Mouse (Mus musculus) limb, embryonic 14.5 days (tissue): ENCODE results near the gene Sema3g. TPM values are rescaled to one million over a fixed set of nuclear protein-coding genes. Genes with fewer than 3 reads are reported as not detected.

Experiments
- ATAC-seq: fragments of 200-750 bp; cut with Nextera tagmentation; 2 replicates; pipeline ENCODE4 v1.8.0; 2017; ENCODE audit warnings: low read depth, moderate number of reproducible peaks, moderate TSS enrichment; ENCODE audit not compliant: low FRiP score
- DNase-seq: peaks from one replicate; pipeline ENCODE4 v3.0.0-alpha.2; 2015; ENCODE audit warnings: low spot score
- H3K27ac ChIP-seq: fragments of 300-500 bp; sonication (generic); replicated peaks from 2 replicates; pipeline ENCODE4 v1.5.1; 2014; ENCODE audit warnings: low read depth, mild to moderate bottlenecking, low read length, moderate library complexity, mixed read lengths
- H3K27me3 ChIP-seq: fragments of 300-500 bp; sonication (generic); 2 replicates; pipeline ENCODE4 v1.6.1; 2014; ENCODE audit warnings: low read length, mixed read lengths; ENCODE audit not compliant: control insufficient read depth, insufficient read depth
- H3K36me3 ChIP-seq: fragments of 300-500 bp; sonication (generic); 2 replicates; pipeline ENCODE4 v1.6.1; 2014; ENCODE audit warnings: mild to moderate bottlenecking, low read length, moderate library complexity, mixed read lengths; ENCODE audit not compliant: control insufficient read depth, insufficient read depth
- H3K4me1 ChIP-seq: fragments of 300-500 bp; sonication (generic); 2 replicates; pipeline ENCODE4 v1.6.1; 2014; ENCODE audit warnings: antibody characterized with exemption, low read length, mixed read lengths; ENCODE audit not compliant: control insufficient read depth, insufficient read depth
- H3K4me2 ChIP-seq: fragments of 300-500 bp; sonication (generic); replicated peaks from 2 replicates; pipeline ENCODE4 v1.6.1; 2014; ENCODE audit warnings: low read depth, mild to moderate bottlenecking, low read length, moderate library complexity; ENCODE audit not compliant: severe bottlenecking
- H3K4me3 ChIP-seq: fragments of 300-500 bp; sonication (generic); replicated peaks from 2 replicates; pipeline ENCODE4 v1.5.1; 2014; ENCODE audit warnings: low read length
- H3K9ac ChIP-seq: fragments of 300-500 bp; sonication (generic); 2 replicates; pipeline ENCODE4 v1.6.1; 2014; ENCODE audit warnings: mild to moderate bottlenecking, low read depth, low read length, moderate library complexity; ENCODE audit not compliant: severe bottlenecking
- H3K9me3 ChIP-seq: fragments of 300-500 bp; sonication (generic); 2 replicates; pipeline ENCODE4 v1.6.1; 2016; ENCODE audit warnings: low read length; ENCODE audit not compliant: control insufficient read depth
- POLR2A ChIP-seq: fragments of 200-500 bp; IDR thresholded peaks from 2 replicates; pipeline ENCODE4 v1.8.0; 2012; ENCODE audit warnings: inconsistent platforms, mild to moderate bottlenecking, moderate library complexity, borderline replicate concordance; ENCODE audit not compliant: insufficient read depth, insufficient read length; ENCODE audit errors: extremely low read depth
- WGBS: fragments of 180-500 bp; shearing (Covaris S2); extraction: QIAGEN DNeasy Blood & Tissue Kit; methylation state at CpG from one replicate; pipeline ENCODE4 v1.1.7; 2014; 5-methylcytosine and 5-hydroxymethylcytosine counted together
- polyA plus RNA-seq, 2 experiments: library from polyadenylated mRNA; depleted of rRNA in 1 of 2; stranded (reverse) in 1 of 2; unstranded in 1 of 2; fragments of >200 nt; fragmentation: Nextera tagmentation in 1 of 2; extraction: Ambion mirVana in 1 of 2; gene quantifications; 2 replicates each; pipeline versions ENCODE4 v1.2.1 to v1.2.3; 2012 to 2014

Gene Sema3g
- polyA plus RNA-seq, 2 experiments: 0.25 to 3.7 TPM

DNA sequence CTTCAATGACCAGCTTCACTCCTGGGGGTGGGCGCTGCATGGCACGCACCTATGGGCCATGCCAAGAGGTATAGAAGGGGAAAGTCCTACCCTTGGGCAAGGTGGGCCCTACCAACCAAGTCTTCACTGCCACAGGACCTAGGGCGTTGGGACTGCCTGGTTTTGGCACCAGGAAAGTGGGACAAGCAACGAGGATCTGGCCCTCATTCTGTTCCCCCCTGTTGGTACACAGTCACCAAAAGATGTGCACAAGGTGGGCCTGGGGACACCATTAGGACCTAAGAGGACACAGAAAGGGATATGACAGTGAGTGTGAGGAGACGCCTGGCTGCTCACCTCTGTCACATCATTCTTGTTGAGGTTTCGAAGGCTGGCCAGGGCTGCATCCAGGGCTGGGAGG, 53.5 kb downstream of the Sema3g start:
- ATAC-seq (no peak), DNase-seq (no peak)
- no peak overlapping the region for H3K9ac ChIP-seq
- H3K4me2 ChIP-seq: no peak overlapping the region
- H3K36me3 ChIP-seq: 0 out of 2 replicates have a peak, but pooled peaks cover 4% of the 10 kb centered on the region
- no peaks in the 10 kb centered on the region for H3K27me3 ChIP-seq
- no peak for TF ChIP-seq POLR2A
- WGBS: 91% methylated on average over 6 of the region's 6 CpGs
- peaks cover 11% of the 10 kb centered on the region; the same call in 1 of the 2 replicates for H3K4me1 ChIP-seq
- H3K4me3 ChIP-seq: no peak overlapping the region
- no peaks in the 10 kb centered on the region for H3K9me3 ChIP-seq
- H3K27ac ChIP-seq: no peak overlapping the region

- Histone ChIP-seq H3K27ac (no peak overlapping the region), H3K4me1 (peaks cover 11% of the 10 kb centered on the region; the same call in 1 of the 2 replicates), H3K9ac (no peak overlapping the region), H3K27me3 (no peaks in the 10 kb centered on the region), H3K9me3 (no peaks in the 10 kb centered on the region), H3K4me2 (no peak overlapping the region), H3K36me3 (0 out of 2 replicates have a peak, but pooled peaks cover 4% of the 10 kb centered on the region), H3K4me3 (no peak overlapping the region)
- 22% methylated on average over 7 of the region's 7 CpGs for WGBS
- ATAC-seq: peak; percentile 38; the same call in 1 of the 2 replicates
- TF ChIP-seq POLR2A: no peak
- DNase-seq: peak; percentile 77
Measured at GRCm38 (mm10) chr14:31272164-31272563, 54.5 kb downstream of the Sema3g start.

Other genes starting within 250 kb of the Sema3g start
- gene Glt8d1, start 216.5 kb upstream of the Sema3g start, polyA plus RNA-seq (2012; rRNA removed): 108 and 128 TPM in 2 replicates
- gene Glt8d1, start 216.5 kb upstream of the Sema3g start, polyA plus RNA-seq (2014; fragmentation: Nextera tagmentation; extraction: Ambion mirVana): 67.9 and 70.4 TPM in 2 replicates
- 339 and 364 TPM in 2 replicates for gene Spcs1, start 216.2 kb upstream of the Sema3g start, polyA plus RNA-seq (2012; rRNA removed)
- gene Spcs1, start 216.2 kb upstream of the Sema3g start, polyA plus RNA-seq (2014; fragmentation: Nextera tagmentation; extraction: Ambion mirVana): 423 and 460 TPM in 2 replicates
- 26.8 and 29.5 TPM in 2 replicates for gene Pbrm1, start 198.7 kb upstream of the Sema3g start, polyA plus RNA-seq (2012; rRNA removed)
- 88.5 and 92.8 TPM in 2 replicates for gene Pbrm1, start 198.7 kb upstream of the Sema3g start, polyA plus RNA-seq (2014; fragmentation: Nextera tagmentation; extraction: Ambion mirVana)
- gene Gnl3, start 198.7 kb upstream of the Sema3g start, polyA plus RNA-seq (2012; rRNA removed): 118 and 139 TPM in 2 replicates
- 105 and 117 TPM in 2 replicates for gene Gnl3, start 198.7 kb upstream of the Sema3g start, polyA plus RNA-seq (2014; fragmentation: Nextera tagmentation; extraction: Ambion mirVana)
- gene Smim4, start 88.9 kb upstream of the Sema3g start, polyA plus RNA-seq (2012; rRNA removed): 28.2 and 37.4 TPM in 2 replicates
- 62.7 and 68.1 TPM in 2 replicates for gene Smim4, start 88.9 kb upstream of the Sema3g start, polyA plus RNA-seq (2014; fragmentation: Nextera tagmentation; extraction: Ambion mirVana)
- 357 and 464 TPM in 2 replicates for gene Nt5dc2, start 86.8 kb upstream of the Sema3g start, polyA plus RNA-seq (2012; rRNA removed)
- 358 and 361 TPM in 2 replicates for gene Nt5dc2, start 86.8 kb upstream of the Sema3g start, polyA plus RNA-seq (2014; fragmentation: Nextera tagmentation; extraction: Ambion mirVana)
- 68.5 and 81.8 TPM in 2 replicates for gene Stab1, start 49.2 kb upstream of the Sema3g start, polyA plus RNA-seq (2012; rRNA removed)
- gene Stab1, start 49.2 kb upstream of the Sema3g start, polyA plus RNA-seq (2014; fragmentation: Nextera tagmentation; extraction: Ambion mirVana): 59.5 and 64.4 TPM in 2 replicates
- gene Tnnc1, start 9.5 kb upstream of the Sema3g start, polyA plus RNA-seq (2012; rRNA removed): 301 and 458 TPM in 2 replicates
- gene Tnnc1, start 9.5 kb upstream of the Sema3g start, polyA plus RNA-seq (2014; fragmentation: Nextera tagmentation; extraction: Ambion mirVana): 374 and 483 TPM in 2 replicates
- gene Nisch, start 914 bp upstream of the Sema3g start, polyA plus RNA-seq (2012; rRNA removed): 514 and 640 TPM in 2 replicates
- gene Nisch, start 914 bp upstream of the Sema3g start, polyA plus RNA-seq (2014; fragmentation: Nextera tagmentation; extraction: Ambion mirVana): 339 and 378 TPM in 2 replicates
- gene Phf7, start 33.5 kb downstream of the Sema3g start, polyA plus RNA-seq (2012; rRNA removed): 9.5 and 10.5 TPM in 2 replicates
- gene Phf7, start 33.5 kb downstream of the Sema3g start, polyA plus RNA-seq (2014; fragmentation: Nextera tagmentation; extraction: Ambion mirVana): 11.8 and 12.3 TPM in 2 replicates
- 90.1 and 108 TPM in 2 replicates for gene Bap1, start 33.6 kb downstream of the Sema3g start, polyA plus RNA-seq (2012; rRNA removed)
- gene Bap1, start 33.6 kb downstream of the Sema3g start, polyA plus RNA-seq (2014; fragmentation: Nextera tagmentation; extraction: Ambion mirVana): 71.7 and 76.4 TPM in 2 replicates
- 12.1 and 16.6 TPM in 2 replicates for gene Dnah1, start 106.0 kb downstream of the Sema3g start, polyA plus RNA-seq (2012; rRNA removed)
- gene Dnah1, start 106.0 kb downstream of the Sema3g start, polyA plus RNA-seq (2014; fragmentation: Nextera tagmentation; extraction: Ambion mirVana): 5.6 and 7.8 TPM in 2 replicates
- 37.3 and 44.7 TPM in 2 replicates for gene Capn7, start 118.8 kb downstream of the Sema3g start, polyA plus RNA-seq (2012; rRNA removed)
- gene Capn7, start 118.8 kb downstream of the Sema3g start, polyA plus RNA-seq (2014; fragmentation: Nextera tagmentation; extraction: Ambion mirVana): 44.1 and 45.6 TPM in 2 replicates
- 37.4 and 49.1 TPM in 2 replicates for gene Sh3bp5, start 218.2 kb downstream of the Sema3g start, polyA plus RNA-seq (2012; rRNA removed)
- 22.2 and 28.4 TPM in 2 replicates for gene Sh3bp5, start 218.2 kb downstream of the Sema3g start, polyA plus RNA-seq (2014; fragmentation: Nextera tagmentation; extraction: Ambion mirVana)